Mouse (Mus musculus) cerebellum, postnatal 4 days (tissue): ENCODE measurements around the gene Akr1b3.

Experiments used
- DNase-seq, 2 experiments: peaks; one replicate each; pipeline ENCODE4 v3.0.0; 2022; ENCODE audit warnings: low spot score in 2 of 2, mixed read lengths in 1 of 2

Gene Akr1b3

GRCm38 (mm10) chr6:34270717-34271116 lies 46.6 kb downstream of the Akr1b3 start:
- DNase-seq: no peak

GRCm38 (mm10) chr6:34258546-34258945 lies 58.7 kb downstream of the Akr1b3 start:
- DNase-seq: no peak
